Mouse (Mus musculus): Measurements from ENCODE around the gene Prkd2. TPM values are rescaled to one million over a fixed set of nuclear protein-coding genes. Genes with fewer than 3 reads are reported as not detected.

Gene Prkd2
- polyA plus RNA-seq, 1 experiment from 2014 or later: 26.1 TPM

GRCm38 (mm10) chr7:16877717-16878116 lies 35.0 kb downstream of the Prkd2 start:
- Histone ChIP-seq H3K4me3 (ENCODE audit: low read depth, low read length) (no peak overlapping the region), H3K9me3 (ENCODE audit: low read length) (no peaks in the 10 kb centered on the region), H3K4me1 (ENCODE audit: insufficient read depth, low read depth, low read length) (no peaks in the 10 kb centered on the region), H3K4me2 (replicated peaks; ENCODE audit: low read depth, low read length) (no peak overlapping the region), H3K36me3 (ENCODE audit: insufficient read depth, low read length) (no peaks in the 10 kb centered on the region), H3K27ac (ENCODE audit: low read length) (no peak overlapping the region), H3K27me3 (replicated peaks; ENCODE audit: insufficient read depth, low read length) (0 out of 2 replicates have a peak, but pooled peaks cover 6% of the 10 kb centered on the region), H3K9ac (replicated peaks; ENCODE audit: low read depth) (no peak overlapping the region)
- 55% methylated on average over 3 of the region's 3 CpGs for WGBS
- DNase-seq (ENCODE audit: low spot score) (peak; percentile 42), ATAC-seq (no peak)
- no peak for TF ChIP-seq EP300 (IDR thresholded peaks at IDR 0.05)
- TF ChIP-seq CTCF (IDR thresholded peaks at IDR 0.05): no peak

GRCm38 (mm10) chr7:16879796-16880547 lies 37.3 kb downstream of the Prkd2 start:
- peaks cover 6% of the 10 kb centered on the region; the same call in 1 of the 2 replicates for H3K27me3 ChIP-seq (replicated peaks; ENCODE audit: insufficient read depth, low read length)
- no peak overlapping the region; the same call in 1 of the 2 replicates for H3K27ac ChIP-seq (ENCODE audit: low read length)
- H3K9ac ChIP-seq (replicated peaks; ENCODE audit: low read depth): no peak overlapping the region
- 35% methylated on average over 8 of the region's 9 CpGs for WGBS
- H3K36me3 ChIP-seq (ENCODE audit: insufficient read depth, low read length): no peaks in the 10 kb centered on the region
- peak; percentile 34; the same call in 1 of the 2 replicates for ATAC-seq
- no peaks in the 10 kb centered on the region for H3K4me1 ChIP-seq (ENCODE audit: insufficient read depth, low read depth, low read length)
- H3K4me3 ChIP-seq (ENCODE audit: low read depth, low read length): no peak overlapping the region
- no peaks in the 10 kb centered on the region for H3K9me3 ChIP-seq (ENCODE audit: low read length)
- DNase-seq (ENCODE audit: low spot score): peak; percentile 42
- TF ChIP-seq EP300 (IDR thresholded peaks at IDR 0.05) (no peak), CTCF (IDR thresholded peaks at IDR 0.05) (no peak)
- no peak overlapping the region for H3K4me2 ChIP-seq (replicated peaks; ENCODE audit: low read depth, low read length)

- Histone ChIP-seq H3K4me1 (ENCODE audit: insufficient read depth, low read depth, low read length) (no peaks in the 10 kb centered on the region), H3K27me3 (replicated peaks; ENCODE audit: insufficient read depth, low read length) (peaks cover 8% of the 10 kb centered on the region), H3K9me3 (ENCODE audit: low read length) (no peaks in the 10 kb centered on the region), H3K4me2 (replicated peaks; ENCODE audit: low read depth, low read length) (no peak overlapping the region), H3K36me3 (ENCODE audit: insufficient read depth, low read length) (no peaks in the 10 kb centered on the region), H3K4me3 (ENCODE audit: low read depth, low read length) (no peak overlapping the region), H3K9ac (replicated peaks; ENCODE audit: low read depth) (no peak overlapping the region), H3K27ac (ENCODE audit: low read length) (no peak overlapping the region)
- DNase-seq (ENCODE audit: low spot score) (no peak), ATAC-seq (no peak)
- WGBS: 35% methylated on average over 5 of the region's 5 CpGs
- TF ChIP-seq CTCF (IDR thresholded peaks at IDR 0.05) (no peak), EP300 (IDR thresholded peaks at IDR 0.05) (no peak)
Observed at GRCm38 (mm10) chr7:16880615-16881014, 37.9 kb downstream of the Prkd2 start.

GRCm38 (mm10) chr7:16883162-16883561 lies 40.5 kb downstream of the Prkd2 start:
- Histone ChIP-seq H3K27me3 (replicated peaks; ENCODE audit: insufficient read depth, low read length) (peaks cover 10% of the 10 kb centered on the region), H3K4me2 (replicated peaks; ENCODE audit: low read depth, low read length) (no peak overlapping the region), H3K27ac (ENCODE audit: low read length) (no peak overlapping the region), H3K9me3 (ENCODE audit: low read length) (no peaks in the 10 kb centered on the region), H3K4me3 (ENCODE audit: low read depth, low read length) (no peak overlapping the region), H3K4me1 (ENCODE audit: insufficient read depth, low read depth, low read length) (no peaks in the 10 kb centered on the region), H3K9ac (replicated peaks; ENCODE audit: low read depth) (no peak overlapping the region), H3K36me3 (ENCODE audit: insufficient read depth, low read length) (no peaks in the 10 kb centered on the region)
- ATAC-seq (no peak), DNase-seq (ENCODE audit: low spot score) (no peak)
- WGBS: 87% methylated on average over 6 of the region's 6 CpGs
- no peak for TF ChIP-seq EP300 (IDR thresholded peaks at IDR 0.05)

GRCm38 (mm10) chr7:16884334-16884733 lies 41.6 kb downstream of the Prkd2 start:
- H3K36me3 ChIP-seq (ENCODE audit: insufficient read depth, low read length): no peaks in the 10 kb centered on the region
- H3K4me3 ChIP-seq (ENCODE audit: low read depth, low read length): no peak overlapping the region

GRCm38 (mm10) chr7:16885271-16885776 lies 42.6 kb downstream of the Prkd2 start:
- DNase-seq (ENCODE audit: low spot score): no peak
- peak; percentile 40 for ATAC-seq
- Histone ChIP-seq H3K4me3 (ENCODE audit: low read depth, low read length) (peak overlapping the region; percentile 26), H3K27me3 (replicated peaks; ENCODE audit: insufficient read depth, low read length) (peaks cover 10% of the 10 kb centered on the region), H3K9me3 (ENCODE audit: low read length) (no peaks in the 10 kb centered on the region), H3K27ac (ENCODE audit: low read length) (no peak overlapping the region), H3K4me1 (ENCODE audit: insufficient read depth, low read depth, low read length) (no peaks in the 10 kb centered on the region), H3K36me3 (ENCODE audit: insufficient read depth, low read length) (no peaks in the 10 kb centered on the region), H3K4me2 (replicated peaks; ENCODE audit: low read depth, low read length) (peak overlapping the region; percentile 42), H3K9ac (replicated peaks; ENCODE audit: low read depth) (no peak overlapping the region)
- TF ChIP-seq CTCF (IDR thresholded peaks at IDR 0.05) (no peak), EP300 (IDR thresholded peaks at IDR 0.05) (no peak)
- 23% methylated on average over 53 of the region's 95 CpGs for WGBS

More at GRCm38 (mm10) chr7:16884334-16884733, 41.6 kb downstream of the Prkd2 start:
- Histone ChIP-seq H3K4me1 (ENCODE audit: insufficient read depth, low read depth, low read length) (no peaks in the 10 kb centered on the region), H3K9me3 (ENCODE audit: low read length) (no peaks in the 10 kb centered on the region), H3K4me2 (replicated peaks; ENCODE audit: low read depth, low read length) (no peak overlapping the region), H3K27me3 (replicated peaks; ENCODE audit: insufficient read depth, low read length) (peaks cover 10% of the 10 kb centered on the region), H3K9ac (replicated peaks; ENCODE audit: low read depth) (no peak overlapping the region), H3K27ac (ENCODE audit: low read length) (no peak overlapping the region)
- ATAC-seq (no peak), DNase-seq (ENCODE audit: low spot score) (no peak)
- no peak for TF ChIP-seq CTCF (IDR thresholded peaks at IDR 0.05)
- TF ChIP-seq EP300 (IDR thresholded peaks at IDR 0.05): no peak
- WGBS: 67% methylated on average over 4 of the region's 4 CpGs

All from lung, postnatal 0 days (tissue).